Mouse (Mus musculus) hindbrain, embryonic 11.5 days (tissue): ENCODE data around the gene Fam166b. TPM values are rescaled to one million over a fixed set of nuclear protein-coding genes. Genes with fewer than 3 reads are reported as not detected.
A peak's percentile ranks its signal among the peaks of the same experiment; 100 is the strongest.

Experiments used
- ATAC-seq: fragments of 200-750 bp; cut with Nextera tagmentation; 2 replicates; pipeline ENCODE4 v1.8.0; 2017; ENCODE audit warnings: mild to moderate bottlenecking, moderate TSS enrichment, moderate library complexity; ENCODE audit not compliant: low FRiP score
- DNase-seq: peaks from one replicate; pipeline ENCODE4 v3.0.0-alpha.2; 2015; ENCODE audit warnings: low spot score
- H3K27ac ChIP-seq: fragments of 300-500 bp; sonication (generic); 2 replicates; pipeline ENCODE4 v1.5.1; 2014; ENCODE audit warnings: mild to moderate bottlenecking, low read depth, low read length
- H3K27me3 ChIP-seq: fragments of 300-500 bp; sonication (generic); 2 replicates; pipeline ENCODE4 v1.6.1; 2014; ENCODE audit warnings: mild to moderate bottlenecking, low read length, moderate library complexity, mixed read lengths; ENCODE audit not compliant: control insufficient read depth, insufficient read depth
- H3K36me3 ChIP-seq: fragments of 300-500 bp; sonication (generic); 2 replicates; pipeline ENCODE4 v1.6.1; 2014; ENCODE audit warnings: mild to moderate bottlenecking, low read length, moderate library complexity, mixed read lengths; ENCODE audit not compliant: control insufficient read depth, insufficient read depth
- H3K4me1 ChIP-seq: fragments of 300-500 bp; sonication (generic); replicated peaks from 2 replicates; pipeline ENCODE4 v1.6.1; 2014; ENCODE audit warnings: low read length, mixed read lengths; ENCODE audit not compliant: control insufficient read depth, insufficient read depth
- H3K4me2 ChIP-seq: fragments of 300-500 bp; sonication (generic); replicated peaks from 2 replicates; pipeline ENCODE4 v1.6.1; 2014; ENCODE audit warnings: mild to moderate bottlenecking, low read depth, low read length
- H3K4me3 ChIP-seq: fragments of 300-500 bp; sonication (generic); 2 replicates; pipeline ENCODE4 v1.5.1; 2014; ENCODE audit warnings: low read depth, low read length
- H3K9ac ChIP-seq: fragments of 300-500 bp; sonication (generic); 2 replicates; pipeline ENCODE4 v1.6.1; 2014; ENCODE audit warnings: low read depth, low read length
- H3K9me3 ChIP-seq: fragments of 300-500 bp; sonication (generic); 2 replicates; pipeline ENCODE4 v1.6.1; 2016; ENCODE audit warnings: low read length; ENCODE audit not compliant: control insufficient read depth
- WGBS: fragments of 180-500 bp; shearing (Covaris S2); extraction: QIAGEN DNeasy Blood & Tissue Kit; methylation state at CpG from one replicate; pipeline ENCODE4 v1.1.7; 2014; 5-methylcytosine and 5-hydroxymethylcytosine counted together
- polyA plus RNA-seq: library from polyadenylated mRNA; unstranded; fragments of >200 nt; fragmentation: Nextera tagmentation; extraction: Ambion mirVana; gene quantifications from 2 replicates; pipeline ENCODE4 v1.2.1, GENCODE M21; 2014

Gene Fam166b
- polyA plus RNA-seq, 1 experiment from 2014 or later: 0.26 TPM

DNA sequence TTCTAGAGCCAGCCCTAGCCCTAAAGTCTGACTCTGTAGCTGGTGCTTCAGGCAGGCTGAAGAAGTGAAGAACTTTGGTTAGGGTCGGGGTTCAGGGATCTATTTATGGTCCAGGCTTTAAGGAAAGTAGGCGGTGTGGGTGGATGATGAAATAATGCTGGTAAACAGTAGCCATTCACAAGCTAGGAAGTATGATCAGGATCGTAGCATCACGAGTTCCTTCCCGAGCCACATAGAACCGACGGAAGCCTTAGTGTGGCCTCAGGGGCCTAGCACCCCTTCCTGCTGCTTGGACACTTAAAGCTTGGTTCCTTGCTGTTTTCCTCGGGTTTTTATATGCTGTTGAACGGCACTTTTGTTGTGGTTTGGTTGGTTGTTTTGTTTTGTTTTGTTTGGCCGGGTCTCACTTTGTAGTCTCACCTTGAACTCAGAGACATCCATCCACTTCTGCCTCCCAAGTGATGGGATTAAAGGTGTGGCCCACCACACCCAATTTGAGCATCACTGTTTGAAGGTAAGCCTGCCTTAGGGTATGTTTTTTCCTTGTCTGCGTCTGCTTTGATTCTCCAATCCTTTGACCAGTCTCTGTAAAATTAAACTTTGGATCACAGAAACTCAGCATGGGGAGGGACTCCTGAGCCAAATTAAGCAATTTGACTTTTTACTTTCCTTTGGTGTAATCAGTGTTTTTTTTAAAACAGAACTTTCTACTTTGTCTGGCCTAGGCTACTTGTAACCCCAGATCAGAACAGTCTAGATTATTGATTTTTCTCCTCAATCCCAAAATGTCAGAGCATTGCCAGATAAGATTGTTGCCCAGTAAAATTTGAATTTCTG is 45.5 kb downstream of the Fam166b start:
- H3K4me1 ChIP-seq: peaks cover 5% of the 10 kb centered on the region; the same call in 1 of the 2 replicates
- H3K9ac ChIP-seq: no peak overlapping the region
- H3K36me3 ChIP-seq: no peaks in the 10 kb centered on the region
- H3K4me3 ChIP-seq: no peak overlapping the region; the same call in 1 of the 2 replicates
- no peak overlapping the region for H3K4me2 ChIP-seq
- no peak overlapping the region for H3K27ac ChIP-seq
- H3K9me3 ChIP-seq: no peaks in the 10 kb centered on the region
- no peaks in the 10 kb centered on the region for H3K27me3 ChIP-seq
- 80% methylated on average over 11 of the region's 11 CpGs for WGBS
- no peak for DNase-seq
- no peak for ATAC-seq

DNA sequence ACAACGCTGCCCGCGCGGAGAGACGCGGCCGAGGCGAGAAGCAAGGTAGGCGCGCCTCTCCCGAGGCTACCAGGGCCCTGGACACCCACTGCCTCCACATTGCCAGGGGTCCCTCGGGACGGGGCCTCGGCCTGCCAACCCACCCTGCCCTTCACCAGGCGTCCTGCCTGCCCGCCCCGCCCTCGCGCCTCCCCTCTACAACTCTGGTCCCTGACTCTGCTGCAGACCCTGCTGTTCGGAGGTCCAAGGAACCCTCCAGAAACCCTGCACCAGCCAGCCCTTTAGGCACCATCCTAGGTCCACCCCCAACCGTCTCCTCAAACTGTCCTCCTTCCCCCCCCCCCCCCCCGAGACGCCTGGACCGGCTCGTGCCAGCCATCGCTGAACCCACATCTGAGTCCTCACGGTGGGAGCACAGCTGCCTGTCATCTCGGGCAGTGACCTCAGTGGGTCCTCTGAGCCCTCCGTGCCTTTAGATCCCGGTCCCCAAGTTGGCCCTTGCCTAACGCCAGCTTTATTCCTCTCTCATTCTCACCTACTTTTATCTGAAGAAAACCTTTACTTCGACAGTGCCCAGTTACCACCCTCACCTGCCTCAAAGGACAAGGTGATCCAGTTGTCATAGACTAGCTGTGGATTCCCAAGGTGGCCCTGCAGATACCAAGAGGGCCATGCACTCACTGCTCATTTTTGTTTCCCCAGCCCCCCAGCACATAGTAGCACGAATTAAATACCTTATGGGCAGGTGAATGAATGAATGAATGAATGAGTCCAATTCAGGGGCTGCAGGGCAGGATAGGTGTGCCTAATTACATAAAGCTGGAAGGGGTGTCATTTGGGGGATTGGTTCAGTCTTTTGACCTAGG is 46.5 kb downstream of the Fam166b start:
- Histone ChIP-seq H3K9me3 (no peaks in the 10 kb centered on the region), H3K36me3 (no peaks in the 10 kb centered on the region), H3K9ac (peak overlapping the region; percentile 75), H3K4me2 (peak overlapping the region; percentile 86), H3K27me3 (no peaks in the 10 kb centered on the region), H3K4me1 (peaks cover 5% of the 10 kb centered on the region; the same call in 1 of the 2 replicates), H3K27ac (no peak overlapping the region), H3K4me3 (peak overlapping the region; percentile 65)
- WGBS: 8% methylated on average over 22 of the region's 33 CpGs
- DNase-seq (no peak), ATAC-seq (peak; percentile 86)

GRCm38 (mm10) chr4:43381408-43382154 is 47.4 kb downstream of the Fam166b start, which contains the start of gene Rusc2:
Gene Rusc2 (plus strand): TSS chr4:43381979.
- no peaks in the 10 kb centered on the region for H3K36me3 ChIP-seq
- peaks cover 5% of the 10 kb centered on the region; the same call in 1 of the 2 replicates for H3K4me1 ChIP-seq
- H3K9ac ChIP-seq: peak within 1 kb of the TSS; percentile 75
- H3K4me3 ChIP-seq: peak within 1 kb of the TSS; percentile 65
- no peaks in the 10 kb centered on the region for H3K27me3 ChIP-seq
- ATAC-seq (peak; percentile 94), DNase-seq (peak; percentile 95)
- H3K27ac ChIP-seq: no peak within 1 kb of the TSS
- under 1% methylated on average over 60 of the region's 63 CpGs for WGBS
- H3K9me3 ChIP-seq: no peaks in the 10 kb centered on the region
- peak within 1 kb of the TSS; percentile 86 for H3K4me2 ChIP-seq

DNA sequence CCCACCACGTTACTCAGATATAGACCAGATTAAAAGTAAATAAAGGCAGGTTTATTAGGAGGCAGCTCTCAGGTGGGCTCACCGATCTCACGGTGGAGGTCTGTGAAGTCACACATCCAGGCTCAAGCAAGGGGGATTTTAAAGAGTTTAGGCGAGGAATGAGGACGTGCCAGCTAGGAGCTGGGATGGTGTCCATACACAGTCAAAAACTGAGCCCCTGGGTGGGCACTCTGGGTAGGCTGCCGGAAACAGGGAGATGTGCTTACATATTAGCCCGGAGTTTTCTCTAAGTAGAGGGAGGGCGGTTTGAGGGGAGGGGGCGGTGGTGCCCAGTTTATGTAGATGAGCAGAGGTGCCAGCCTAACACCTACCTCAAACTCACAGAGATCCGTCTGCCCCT is 48.0 kb downstream of the Fam166b start:
- no peak overlapping the region for H3K27ac ChIP-seq
- ATAC-seq: peak; percentile 12; the same call in 1 of the 2 replicates

DNA sequence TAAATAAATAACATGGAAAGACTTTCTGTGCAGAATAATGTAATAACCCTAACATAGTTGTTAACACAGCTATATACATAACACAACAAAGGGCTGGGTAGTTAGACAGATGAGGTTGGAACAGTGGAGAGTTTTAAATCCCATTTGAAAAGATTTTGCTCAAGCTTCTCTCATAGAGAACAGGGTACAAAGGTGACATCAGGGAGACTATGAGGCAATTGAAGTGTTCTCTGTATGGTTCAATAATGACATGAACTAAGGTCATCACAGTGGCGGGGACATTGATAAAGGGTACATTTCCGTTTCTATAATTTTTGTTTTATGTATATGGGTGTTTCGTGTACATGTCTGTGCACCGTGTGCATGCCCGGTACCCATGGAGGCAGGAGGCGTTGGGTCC is 49.3 kb downstream of the Fam166b start:
- no peaks in the 10 kb centered on the region for H3K27me3 ChIP-seq
- H3K4me1 ChIP-seq: peaks cover 5% of the 10 kb centered on the region; the same call in 1 of the 2 replicates
- H3K36me3 ChIP-seq: no peaks in the 10 kb centered on the region
- no peak overlapping the region for H3K4me3 ChIP-seq
- 93% methylated on average over 6 of the region's 6 CpGs for WGBS
- ATAC-seq (no peak), DNase-seq (no peak)
- no peak overlapping the region for H3K4me2 ChIP-seq
- no peaks in the 10 kb centered on the region for H3K9me3 ChIP-seq
- no peak overlapping the region for H3K27ac ChIP-seq
- no peak overlapping the region for H3K9ac ChIP-seq

More for the DNA sequence above, 48.0 kb downstream of the Fam166b start:
- no peaks in the 10 kb centered on the region for H3K36me3 ChIP-seq
- H3K4me1 ChIP-seq: peaks cover 5% of the 10 kb centered on the region; the same call in 1 of the 2 replicates
- no peaks in the 10 kb centered on the region for H3K9me3 ChIP-seq
- H3K4me3 ChIP-seq: peak overlapping the region; percentile 65
- peak overlapping the region; percentile 86 for H3K4me2 ChIP-seq
- no peaks in the 10 kb centered on the region for H3K27me3 ChIP-seq
- no peak for DNase-seq
- H3K9ac ChIP-seq: peak overlapping the region; percentile 75
- 59% methylated on average over 10 of the region's 10 CpGs for WGBS

Other genes with a start within 250 kb of the Fam166b start
- 0.17 and 0.23 TPM in 2 replicates for gene Atp8b5, start 162.0 kb downstream of the Fam166b start, polyA plus RNA-seq
- 15.8 and 19.1 TPM in 2 replicates for gene Rusc2, start 47.2 kb downstream of the Fam166b start, polyA plus RNA-seq
- 9.1 and 10.1 TPM in 2 replicates for gene Tesk1, start 12.8 kb upstream of the Fam166b start, polyA plus RNA-seq
- 3.0 and 3.7 TPM in 2 replicates for gene Cd72, start 25.5 kb upstream of the Fam166b start, polyA plus RNA-seq
- gene Sit1, start 54.6 kb upstream of the Fam166b start, polyA plus RNA-seq: not detected in 2 replicates
- gene Ccdc107, start 63.8 kb upstream of the Fam166b start, polyA plus RNA-seq: 49.1 and 55.4 TPM in 2 replicates
- gene Arhgef39, start 70.6 kb upstream of the Fam166b start, polyA plus RNA-seq: 34.8 and 37.6 TPM in 2 replicates
- 0.64 and 0.79 TPM in 2 replicates for gene Car9, start 77.8 kb upstream of the Fam166b start, polyA plus RNA-seq
- 63.7 and 67.2 TPM in 2 replicates for gene Tpm2, start 94.6 kb upstream of the Fam166b start, polyA plus RNA-seq
- gene Creb3, start 133.2 kb upstream of the Fam166b start, polyA plus RNA-seq: 60.3 and 64.7 TPM in 2 replicates
- gene Tln1, start 133.6 kb upstream of the Fam166b start, polyA plus RNA-seq: 49.7 and 60.4 TPM in 2 replicates
- 26.5 and 41.1 TPM in 2 replicates for gene Rgp1, start 149.6 kb upstream of the Fam166b start, polyA plus RNA-seq
- gene Gba2, start 149.7 kb upstream of the Fam166b start, polyA plus RNA-seq: 25.4 and 27.4 TPM in 2 replicates
- gene Msmp, start 155.4 kb upstream of the Fam166b start, polyA plus RNA-seq: 0.56 and 1.1 TPM in 2 replicates
- gene Npr2, start 202.8 kb upstream of the Fam166b start, polyA plus RNA-seq: 19.9 and 25.5 TPM in 2 replicates
- gene Spag8, start 224.5 kb upstream of the Fam166b start, polyA plus RNA-seq: 5.7 and 6.5 TPM in 2 replicates
- gene Hint2, start 227.3 kb upstream of the Fam166b start, polyA plus RNA-seq: 69.9 and 70.2 TPM in 2 replicates
- 5.7 and 7.2 TPM in 2 replicates for gene Tmem8b, start 239.8 kb upstream of the Fam166b start, polyA plus RNA-seq
- 2.2 and 2.4 TPM in 2 replicates for gene Fam221b, start 240.0 kb upstream of the Fam166b start, polyA plus RNA-seq